In the genomic region with DNA sequence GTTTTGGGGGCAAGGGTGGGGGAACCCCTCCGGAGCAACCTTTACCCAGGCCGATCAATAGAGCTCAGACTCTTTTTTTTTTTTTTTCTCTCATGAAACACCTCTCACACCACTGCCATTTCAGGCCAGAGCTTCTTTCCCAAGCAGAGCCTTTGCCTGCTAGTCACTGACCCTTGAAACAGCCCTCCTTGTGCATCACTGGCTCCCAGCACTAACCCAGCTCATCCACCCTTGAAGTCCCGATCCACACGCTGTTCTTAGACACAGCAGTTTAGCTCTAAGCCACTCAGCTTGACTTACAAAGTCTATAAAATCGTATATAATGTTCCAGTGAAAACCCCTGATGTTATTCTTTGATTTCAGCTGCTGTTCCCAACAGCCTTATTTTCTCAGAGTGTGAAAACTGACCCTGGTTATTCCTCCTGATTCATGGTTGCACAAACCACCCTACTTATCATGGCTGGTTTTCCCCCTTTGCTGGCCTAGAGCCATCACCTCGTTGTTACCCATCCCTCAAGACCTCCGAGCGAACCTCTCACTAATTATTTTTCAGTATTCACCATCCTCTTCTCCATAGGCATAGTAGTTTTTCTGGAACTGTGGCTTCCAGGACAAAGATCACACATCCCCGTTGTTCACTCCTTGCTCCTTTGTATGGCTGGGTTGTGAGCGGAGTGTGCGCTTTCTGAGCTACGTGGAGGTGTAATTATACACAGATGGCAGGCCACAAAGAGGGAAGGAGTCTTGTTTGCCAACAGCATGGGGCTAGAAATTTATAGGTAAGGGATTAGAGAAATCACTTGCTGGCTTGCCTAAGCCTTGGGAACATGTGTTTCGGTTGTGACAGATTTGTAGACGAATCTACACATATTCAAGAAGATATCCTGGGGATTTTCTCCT, we compare ENCODE assay signal across 11 mouse cellular contexts.
DNase-seq lines count a peak whose midpoint lies in the region; ATAC-seq and TF ChIP-seq lines count a peak whose summit lies in the region.
"Had no signal": no experiment of that assay in that cellular context is flagged by ENCODE, and none has a peak within 500 bp of the region (broad histone marks: within the 10 kb centered on the region; RNA-seq: fewer than 3 reads in every experiment).

No protein-coding gene starts in this region.

- peak; percentile 31 for DNase-seq in kidney, adult 2 months
- DNase-seq in kidney, adult 18-20 months = no peak
- no peak for DNase-seq in embryonic facial prominence, embryonic 10.5 days (ENCODE audit: low spot score)
- DNase-seq in hindbrain, embryonic 14.5 days (ENCODE audit: low spot score) = no peak
- no peak for DNase-seq in left cerebral cortex, postnatal 25 days (ENCODE audit: low spot score in 2 of 2)
- no peak for DNase-seq in adrenal gland, postnatal 36 days
- no peak for DNase-seq in cerebellum, adult 2 months
- DNase-seq: thymus, postnatal 25 days had no signal

- no peaks in the 10 kb centered on the region for H3K4me1 ChIP-seq in kidney, adult 2 months (ENCODE audit: control insufficient read depth, insufficient read depth, low read length)
- H3K4me1 ChIP-seq in embryonic facial prominence, embryonic 10.5 days = peaks cover 20% of the 10 kb centered on the region
- H3K4me1 ChIP-seq in hindbrain, embryonic 14.5 days (replicated peaks; ENCODE audit: control insufficient read depth, insufficient read depth, low read length) = peaks cover 29% of the 10 kb centered on the region
- H3K4me1 ChIP-seq in midbrain, embryonic 16.5 days (ENCODE audit: control insufficient read depth, insufficient read depth, low read length) = peaks cover 22% of the 10 kb centered on the region
- H3K4me1 ChIP-seq in cerebellum, adult 2 months (ENCODE audit: control insufficient read depth, insufficient read depth, low read length) = no peaks in the 10 kb centered on the region; the same call in 1 of the 2 replicates
- H3K4me1 ChIP-seq: liver, embryonic 15.5 days had no signal

- H3K36me3 ChIP-seq in kidney, adult 2 months (ENCODE audit: control insufficient read depth, insufficient read depth, low read length) = no peaks in the 10 kb centered on the region
- H3K36me3 ChIP-seq in embryonic facial prominence, embryonic 10.5 days (replicated peaks) = no peaks in the 10 kb centered on the region
- no peaks in the 10 kb centered on the region for H3K36me3 ChIP-seq in hindbrain, embryonic 14.5 days (replicated peaks; ENCODE audit: control insufficient read depth, insufficient read depth)
- no peaks in the 10 kb centered on the region for H3K36me3 ChIP-seq in midbrain, embryonic 16.5 days (ENCODE audit: control insufficient read depth, insufficient read depth, low read length)
- H3K36me3 ChIP-seq: liver, embryonic 15.5 days had no signal

- ATAC-seq in hindbrain, embryonic 14.5 days (ENCODE audit: low FRiP score) = no peak
- ATAC-seq in midbrain, embryonic 16.5 days = no peak

- intact Hi-C loops in left cerebral cortex, postnatal 25 days (cut with DNase I) = no loop called here

- no peak for TF ChIP-seq CTCF in kidney, adult 2 months (conservative IDR thresholded peaks at IDR 0.05; ENCODE audit: insufficient read depth, insufficient read length, low read depth, low read length)
- TF ChIP-seq CTCF in cerebellum, adult 2 months (IDR thresholded peaks at IDR 0.05; ENCODE audit: borderline replicate concordance, insufficient read depth, low read depth, low read length) = no peak

- no peak overlapping the region for H3K4me2 ChIP-seq in hindbrain, embryonic 14.5 days (replicated peaks)
- H3K4me2 ChIP-seq in midbrain, embryonic 16.5 days (ENCODE audit: low read length) = no peak overlapping the region
- H3K4me2 ChIP-seq: liver, embryonic 15.5 days had no signal

- H3K27me3 ChIP-seq in kidney, adult 2 months (replicated peaks; ENCODE audit: control insufficient read depth, insufficient read depth, low read length) = no peaks in the 10 kb centered on the region
- no peaks in the 10 kb centered on the region for H3K27me3 ChIP-seq in embryonic facial prominence, embryonic 10.5 days (replicated peaks; ENCODE audit: low read depth, poor library complexity, severe bottlenecking)
- no peaks in the 10 kb centered on the region for H3K27me3 ChIP-seq in hindbrain, embryonic 14.5 days (ENCODE audit: control insufficient read depth, insufficient read depth, low read length)
- no peaks in the 10 kb centered on the region for H3K27me3 ChIP-seq in midbrain, embryonic 16.5 days (ENCODE audit: control insufficient read depth, insufficient read depth, low read depth, low read length)
- H3K27me3 ChIP-seq in cerebellum, adult 2 months (ENCODE audit: control insufficient read depth, insufficient read depth, low read length) = no peaks in the 10 kb centered on the region
- H3K27me3 ChIP-seq: liver, embryonic 15.5 days had no signal

- TF ChIP-seq POLR2A in kidney, adult 2 months (IDR thresholded peaks at IDR 0.05; ENCODE audit: low read depth, low read length) = no peak
- no peak for TF ChIP-seq POLR2A in cerebellum, adult 2 months (IDR thresholded peaks at IDR 0.05; ENCODE audit: borderline replicate concordance, insufficient read depth, low read length)

- no peak overlapping the region for H3K9ac ChIP-seq in hindbrain, embryonic 14.5 days
- no peak overlapping the region for H3K9ac ChIP-seq in midbrain, embryonic 16.5 days (ENCODE audit: low read depth, low read length)
- H3K9ac ChIP-seq: liver, embryonic 15.5 days had no signal

- H3K27ac ChIP-seq in kidney, adult 2 months (ENCODE audit: insufficient read depth, low read depth, low read length) = no peak overlapping the region
- H3K27ac ChIP-seq in embryonic facial prominence, embryonic 10.5 days (replicated peaks) = peak overlapping the region; percentile 1; the same call in 1 of the 2 replicates
- peak overlapping the region; percentile 91 for H3K27ac ChIP-seq in hindbrain, embryonic 14.5 days
- peak overlapping the region; percentile 88 for H3K27ac ChIP-seq in midbrain, embryonic 16.5 days (ENCODE audit: low read length)
- no peak overlapping the region for H3K27ac ChIP-seq in cerebellum, adult 2 months (ENCODE audit: insufficient read depth, low read length)
- H3K27ac ChIP-seq: liver, embryonic 15.5 days had no signal

- no peak overlapping the region for H3K4me3 ChIP-seq in kidney, adult 2 months (ENCODE audit: insufficient read depth, low read depth, low read length)
- H3K4me3 ChIP-seq in embryonic facial prominence, embryonic 10.5 days = no peak overlapping the region
- H3K4me3 ChIP-seq in hindbrain, embryonic 14.5 days (replicated peaks; ENCODE audit: low read length) = no peak overlapping the region
- no peak overlapping the region for H3K4me3 ChIP-seq in midbrain, embryonic 16.5 days (ENCODE audit: low read depth, low read length)
- no peak overlapping the region for H3K4me3 ChIP-seq in cerebellum, adult 2 months (replicated peaks; ENCODE audit: insufficient read depth, low read depth, low read length)
- H3K4me3 ChIP-seq: liver, embryonic 15.5 days; megakaryocyte, embryonic 14.5 days had no signal

- no peaks in the 10 kb centered on the region for H3K9me3 ChIP-seq in embryonic facial prominence, embryonic 10.5 days
- H3K9me3 ChIP-seq in hindbrain, embryonic 14.5 days (ENCODE audit: control insufficient read depth, low read length) = no peaks in the 10 kb centered on the region
- no peaks in the 10 kb centered on the region for H3K9me3 ChIP-seq in midbrain, embryonic 16.5 days (replicated peaks; ENCODE audit: control insufficient read depth, low read length, poor library complexity, severe bottlenecking)
- H3K9me3 ChIP-seq: liver, embryonic 15.5 days had no signal

- 43% methylated on average over 14 of the region's 14 CpGs for WGBS in kidney, adult 2 months
- WGBS in embryonic facial prominence, embryonic 10.5 days = 70% methylated on average over 14 of the region's 14 CpGs
- 44% methylated on average over 14 of the region's 14 CpGs for WGBS in hindbrain, embryonic 14.5 days
- 28% methylated on average over 14 of the region's 14 CpGs for WGBS in midbrain, embryonic 16.5 days
- WGBS in cerebellum, adult 2 months = 45% methylated on average over 14 of the region's 14 CpGs

Comparison
In these comparisons a context has a peak if more than half of its experiments do, and no peak if none do; other contexts are left out.
1. H3K27ac ChIP-seq: peak in embryonic facial prominence, embryonic 10.5 days (single experiment), hindbrain, embryonic 14.5 days (single experiment) and midbrain, embryonic 16.5 days (single experiment); none in kidney, adult 2 months (single experiment) and cerebellum, adult 2 months (single experiment).